Mouse (Mus musculus): ENCODE measurements around the gene Kat2a. TPM values are rescaled to one million over a fixed set of nuclear protein-coding genes. Genes with fewer than 3 reads are reported as not detected.

Gene Kat2a
- total and polyA plus RNA-seq, 3 experiments: 59.6 to 143 (median 63.7) TPM

DNA sequence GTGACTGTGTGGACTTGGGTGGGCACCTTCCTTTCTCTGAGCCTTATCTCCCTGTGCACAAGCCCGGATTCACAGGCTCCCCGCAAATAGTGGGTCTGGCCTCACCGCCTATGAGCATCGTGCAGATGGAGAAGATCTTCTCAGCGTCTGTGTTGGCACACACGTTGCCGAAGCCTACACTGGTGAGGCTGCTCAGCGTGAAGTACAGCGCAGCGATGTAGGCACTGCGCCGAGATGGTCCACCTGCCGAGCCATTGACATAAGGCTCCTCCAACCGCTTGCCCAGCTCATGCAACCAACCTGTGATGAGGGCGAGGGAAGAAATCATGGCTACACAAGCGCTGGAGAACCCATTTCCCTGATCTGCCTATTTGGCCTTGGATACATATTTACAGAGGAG lies 37.9 kb upstream of the Kat2a start:
- Histone ChIP-seq H3K4me1 (ENCODE audit: control insufficient read depth in 1 of 2, insufficient read depth in 2 of 2, low read length in 2 of 2) (peaks cover 3 to 9% of the 10 kb centered on the region in 2 experiments; a peak in 3 of 4 replicates), H3K9ac (ENCODE audit: control insufficient read depth, low read depth, low read length, poor library complexity, severe bottlenecking) (no peak overlapping the region), H3K27ac (ENCODE audit: control insufficient read depth, low read depth, low read length) (no peak overlapping the region), H3K9me3 (replicated peaks; ENCODE audit: insufficient read depth, low read length) (no peaks in the 10 kb centered on the region), H3K4me3 (ENCODE audit: control insufficient read depth in 1 of 2, insufficient read depth in 1 of 2, low read depth in 2 of 2, low read length in 2 of 2) (no peak overlapping the region), H3K36me3 (ENCODE audit: control insufficient read depth in 1 of 2, insufficient read depth in 2 of 2, low read length in 2 of 2) (0 out of 4 replicates have a peak, but pooled peaks cover 0 to 5% of the 10 kb centered on the region in 2 experiments), H3K27me3 (ENCODE audit: control insufficient read depth in 1 of 2, insufficient read depth in 2 of 2, low read length in 2 of 2) (no peaks in the 10 kb centered on the region), H3K79me2 (ENCODE audit: control insufficient read depth, insufficient read depth, low read length, poor library complexity) (no peaks in the 10 kb centered on the region)
- no peak for TF ChIP-seq TAL1 (IDR thresholded peaks at IDR 0.05; ENCODE audit: low read length)
- no peak for TF ChIP-seq HCFC1 (IDR thresholded peaks at IDR 0.05; ENCODE audit: low read depth, low read length)
- no peak for TF ChIP-seq NRF1 (IDR thresholded peaks at IDR 0.05; ENCODE audit: insufficient read depth, low read depth, low read length, poor library complexity, severe bottlenecking)
- no peak for TF ChIP-seq TCF12 (IDR thresholded peaks at IDR 0.05; ENCODE audit: low read depth, low read length)
- TF ChIP-seq POLR2A (IDR thresholded peaks at IDR 0.05; ENCODE audit: control insufficient read depth in 1 of 2, insufficient read depth in 1 of 2, low read depth in 1 of 2, low read length in 2 of 2, poor library complexity in 1 of 2): no peak
- no peak for TF ChIP-seq MAX (IDR thresholded peaks at IDR 0.05; ENCODE audit: low read length)
- TF ChIP-seq SMC3 (IDR thresholded peaks at IDR 0.05; ENCODE audit: low read depth, low read length): no peak
- no peak for TF ChIP-seq GATA1 (IDR thresholded peaks at IDR 0.05; ENCODE audit: low read depth, low read length)
- TF ChIP-seq MYB (IDR thresholded peaks at IDR 0.05; ENCODE audit: low read depth, low read length): no peak
- no peak for TF ChIP-seq MAZ (IDR thresholded peaks at IDR 0.05; ENCODE audit: low read depth, low read length)
- DNase-seq (ENCODE audit: low read depth, low spot score): no peak

DNA sequence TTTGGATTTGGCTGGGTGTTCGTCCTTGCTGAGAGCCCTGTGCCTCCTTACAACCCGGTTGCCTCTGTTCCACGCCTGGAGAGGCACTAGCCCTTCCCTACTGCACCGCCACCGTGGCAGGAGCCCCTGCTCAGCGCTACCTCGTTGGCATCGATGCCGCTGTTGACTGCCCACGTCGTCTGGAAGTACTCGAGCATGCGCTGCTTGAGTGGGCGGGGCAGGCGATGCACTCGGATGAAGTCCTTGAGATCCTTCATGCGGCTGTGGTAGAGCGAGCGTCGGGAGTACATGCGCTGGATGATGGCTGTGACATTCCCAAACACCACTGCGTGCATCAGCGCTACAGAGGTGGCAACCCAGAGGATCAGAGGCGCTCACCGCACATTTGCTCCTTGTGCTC lies 37.2 kb upstream of the Kat2a start:
- no peaks in the 10 kb centered on the region for H3K9me3 ChIP-seq (replicated peaks; ENCODE audit: insufficient read depth, low read length)
- H3K27ac ChIP-seq (ENCODE audit: control insufficient read depth, low read depth, low read length): no peak overlapping the region
- no peak for DNase-seq (ENCODE audit: low read depth, low spot score)
- H3K4me1 ChIP-seq (ENCODE audit: control insufficient read depth in 1 of 2, insufficient read depth in 2 of 2, low read length in 2 of 2): peaks cover 3 to 9% of the 10 kb centered on the region in 2 experiments; a peak in 3 of 4 replicates
- no peaks in the 10 kb centered on the region for H3K79me2 ChIP-seq (ENCODE audit: control insufficient read depth, insufficient read depth, low read length, poor library complexity)
- no peak overlapping the region for H3K9ac ChIP-seq (ENCODE audit: control insufficient read depth, low read depth, low read length, poor library complexity, severe bottlenecking)
- TF ChIP-seq E2F4 (IDR thresholded peaks at IDR 0.05; ENCODE audit: borderline replicate concordance, low read depth, low read length) (no peak), ZMIZ1 (IDR thresholded peaks at IDR 0.05; ENCODE audit: low read depth, low read length) (no peak), NELFE (IDR thresholded peaks at IDR 0.05; ENCODE audit: low read depth, low read length) (no peak)
- no peaks in the 10 kb centered on the region for H3K27me3 ChIP-seq (ENCODE audit: control insufficient read depth in 1 of 2, insufficient read depth in 2 of 2, low read length in 2 of 2)
- H3K36me3 ChIP-seq (ENCODE audit: control insufficient read depth in 1 of 2, insufficient read depth in 2 of 2, low read length in 2 of 2): 0 out of 4 replicates have a peak, but pooled peaks cover 0 to 5% of the 10 kb centered on the region in 2 experiments
- no peak overlapping the region for H3K4me3 ChIP-seq (ENCODE audit: control insufficient read depth in 1 of 2, insufficient read depth in 1 of 2, low read depth in 2 of 2, low read length in 2 of 2)

DNA sequence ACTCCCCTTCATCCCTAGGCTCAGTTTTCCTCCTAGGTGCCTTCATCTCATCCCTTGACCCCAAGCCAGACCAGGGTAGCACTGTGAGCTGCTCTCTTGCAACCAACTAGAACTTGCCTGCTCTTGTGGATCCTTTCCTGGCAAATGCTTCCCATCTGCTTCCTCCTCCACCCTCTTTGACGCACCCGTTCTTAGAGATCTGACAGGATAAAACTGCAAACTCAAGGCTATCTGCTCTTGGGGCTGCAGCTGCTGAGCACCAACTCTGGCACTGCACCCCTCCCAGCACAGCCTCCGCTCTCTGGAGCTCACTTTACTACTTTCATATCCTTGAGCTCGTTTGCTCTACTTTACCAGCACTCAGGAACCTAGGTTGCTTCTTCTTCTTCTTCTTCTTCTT lies 36.4 kb upstream of the Kat2a start:
- H3K27ac ChIP-seq (ENCODE audit: control insufficient read depth, low read depth, low read length): no peak overlapping the region
- H3K9ac ChIP-seq (ENCODE audit: control insufficient read depth, low read depth, low read length, poor library complexity, severe bottlenecking): no peak overlapping the region
- 0 out of 4 replicates have a peak, but pooled peaks cover 0 to 5% of the 10 kb centered on the region in 2 experiments for H3K36me3 ChIP-seq (ENCODE audit: control insufficient read depth in 1 of 2, insufficient read depth in 2 of 2, low read length in 2 of 2)
- H3K9me3 ChIP-seq (replicated peaks; ENCODE audit: insufficient read depth, low read length): no peaks in the 10 kb centered on the region
- no peaks in the 10 kb centered on the region for H3K27me3 ChIP-seq (ENCODE audit: control insufficient read depth in 1 of 2, insufficient read depth in 2 of 2, low read length in 2 of 2)
- H3K4me3 ChIP-seq (ENCODE audit: control insufficient read depth in 1 of 2, insufficient read depth in 1 of 2, low read depth in 2 of 2, low read length in 2 of 2): no peak overlapping the region
- peak; percentile 54 for DNase-seq (ENCODE audit: low read depth, low spot score)
- peaks cover 3 to 9% of the 10 kb centered on the region in 2 experiments; a peak in 3 of 4 replicates for H3K4me1 ChIP-seq (ENCODE audit: control insufficient read depth in 1 of 2, insufficient read depth in 2 of 2, low read length in 2 of 2)
- no peaks in the 10 kb centered on the region for H3K79me2 ChIP-seq (ENCODE audit: control insufficient read depth, insufficient read depth, low read length, poor library complexity)
- no peak for TF ChIP-seq MYB (IDR thresholded peaks at IDR 0.05; ENCODE audit: low read depth, low read length)
- no peak for TF ChIP-seq HCFC1 (IDR thresholded peaks at IDR 0.05; ENCODE audit: low read depth, low read length)
- no peak for TF ChIP-seq POLR2AphosphoS5 (IDR thresholded peaks at IDR 0.05; ENCODE audit: borderline replicate concordance, low read depth, low read length)
- 0 out of 2 replicates have a peak, but pooled peaks have one; percentile 2 for TF ChIP-seq ETS1 (IDR thresholded peaks at IDR 0.05; ENCODE audit: low read depth, low read length)
- TF ChIP-seq ELF1 (IDR thresholded peaks at IDR 0.05; ENCODE audit: low read depth, low read length): no peak
- TF ChIP-seq NRF1 (IDR thresholded peaks at IDR 0.05; ENCODE audit: insufficient read depth, low read depth, low read length, poor library complexity, severe bottlenecking): no peak
- TF ChIP-seq E2F4 (IDR thresholded peaks at IDR 0.05; ENCODE audit: borderline replicate concordance, low read depth, low read length): no peak
- TF ChIP-seq TBP (IDR thresholded peaks at IDR 0.05; ENCODE audit: low read depth, low read length): 0 out of 2 replicates have a peak, but pooled peaks have one; percentile 49
- TF ChIP-seq GATA1 (IDR thresholded peaks at IDR 0.05; ENCODE audit: low read depth, low read length): 0 out of 2 replicates have a peak, but pooled peaks have one; percentile 12
- TF ChIP-seq MAFK (IDR thresholded peaks at IDR 0.05; ENCODE audit: borderline replicate concordance, low read depth, low read length): no peak
- TF ChIP-seq ZC3H11A (IDR thresholded peaks at IDR 0.05; ENCODE audit: low read depth, low read length): no peak
- no peak for TF ChIP-seq TCF12 (IDR thresholded peaks at IDR 0.05; ENCODE audit: low read depth, low read length)
- TF ChIP-seq KAT2A (conservative IDR thresholded peaks at IDR 0.05; ENCODE audit: low read depth, low read length): no peak
- TF ChIP-seq JUND (IDR thresholded peaks at IDR 0.05; ENCODE audit: low read depth, low read length): no peak
- no peak for TF ChIP-seq BHLHE40 (IDR thresholded peaks at IDR 0.05; ENCODE audit: borderline replicate concordance, low read depth, low read length)
- TF ChIP-seq SIN3A (IDR thresholded peaks at IDR 0.05; ENCODE audit: low read length): peak; percentile 28; the same call in 1 of the 2 replicates
- peak; percentile 80 for TF ChIP-seq ZNF384 (IDR thresholded peaks at IDR 0.05; ENCODE audit: low read depth, low read length)
- 0 out of 4 replicates have a peak, but pooled peaks have one; percentile 6 to 20 for TF ChIP-seq EP300 (IDR thresholded peaks at IDR 0.05; ENCODE audit: low read depth in 1 of 2, low read length in 2 of 2)

All from MEL (cell line).